Mouse (Mus musculus) liver, embryonic 13.5 days (tissue): ENCODE results near the gene Cgas. TPM values are rescaled to one million over a fixed set of nuclear protein-coding genes. Genes with fewer than 3 reads are reported as not detected.

Experiments used
- microRNA-seq: library from miRNA; unstranded; fragments of <30 nt; microRNA quantifications from one replicate; pipeline ENCODE4, GENCODE M21; 2016
- polyA plus RNA-seq: library from polyadenylated mRNA; unstranded; fragments of >200 nt; fragmentation: Nextera tagmentation; extraction: Ambion mirVana; gene quantifications from 2 replicates; pipeline ENCODE4 v1.2.1, GENCODE M21; 2015

Cgas gene
- polyA plus RNA-seq, 1 experiment from 2014 or later = 1.0 TPM

Small RNAs within 50 kb of the gene (microRNA-seq; reads per million reads assigned to microRNA genes)
- gene Gm26377 = not detected

Other genes with a start within 250 kb of the Cgas start
- gene Gsta1, start 212.6 kb downstream of the Cgas start, polyA plus RNA-seq = 0.17 TPM in 1 of 2 replicates, not detected in the other
- not detected in 2 replicates for gene Gm3776, start 186.1 kb downstream of the Cgas start, polyA plus RNA-seq
- gene Gm10639, start 153.3 kb downstream of the Cgas start, polyA plus RNA-seq = not detected in 2 replicates
- not detected in 2 replicates for gene Omt2a, start 128.4 kb downstream of the Cgas start, polyA plus RNA-seq
- not detected in 2 replicates for gene Omt2b, start 115.6 kb downstream of the Cgas start, polyA plus RNA-seq
- 0.23 TPM in 1 of 2 replicates, not detected in the other for gene Gsta2, start 87.4 kb downstream of the Cgas start, polyA plus RNA-seq
- gene Dppa5a, start 75.1 kb downstream of the Cgas start, polyA plus RNA-seq = not detected in 2 replicates
- gene Ooep, start 64.5 kb downstream of the Cgas start, polyA plus RNA-seq = 0.08 and 0.12 TPM in 2 replicates
- gene Ddx43, start 47.5 kb downstream of the Cgas start, polyA plus RNA-seq = not detected in 2 replicates
- gene Mto1, start 5.0 kb upstream of the Cgas start, polyA plus RNA-seq = 23.4 and 25.9 TPM in 2 replicates
- gene Gm17324, start 5.5 kb upstream of the Cgas start, polyA plus RNA-seq = 0.33 and 0.64 TPM in 2 replicates
- 2,607 and 2,711 TPM in 2 replicates for gene Eef1a1, start 45.9 kb upstream of the Cgas start, polyA plus RNA-seq
- 4.5 and 5.6 TPM in 2 replicates for gene Slc17a5, start 144.8 kb upstream of the Cgas start, polyA plus RNA-seq
- gene Cd109, start 172.3 kb upstream of the Cgas start, polyA plus RNA-seq = 0.16 and 0.27 TPM in 2 replicates